Mouse (Mus musculus) small intestine, adult 2 months (tissue): ENCODE results near the gene BC030499.

Experiments used
- CTCF ChIP-seq: fragments of 200-500 bp; IDR thresholded peaks from 2 replicates; pipeline ENCODE4 v1.5.1; 2012; ENCODE audit warnings: low read depth, mild to moderate bottlenecking, control low read depth, inconsistent platforms, low read length, moderate library complexity, mixed read lengths; ENCODE audit not compliant: insufficient replicate concordance, insufficient read length; ENCODE audit errors: extremely low read depth
- POLR2A ChIP-seq: fragments of 200-500 bp; IDR thresholded peaks from 2 replicates; pipeline ENCODE4 v1.6.1; 2012; ENCODE audit warnings: low read depth, mild to moderate bottlenecking, control low read depth, inconsistent platforms, low read length, moderate library complexity

GRCm38 (mm10) chr11:78328512-78329056 is 37.9 kb downstream of the BC030499 start:
- TF ChIP-seq CTCF, result no peak
- TF ChIP-seq POLR2A, result no peak
